Mouse (Mus musculus) stomach, embryonic 15.5 days (tissue): ENCODE measurements around the gene Dars. TPM values are rescaled to one million over a fixed set of nuclear protein-coding genes. Genes with fewer than 3 reads are reported as not detected.
"Not testable (repeated sequence)": the region's sequence is repeated elsewhere in the genome, so short reads cannot be mapped to it uniquely, and the experiment has no call there.

Experiments used
- ATAC-seq: fragments of 200-750 bp; cut with Nextera tagmentation; 2 replicates; pipeline ENCODE4 v1.8.0; 2017; ENCODE audit warnings: low read depth, moderate number of reproducible peaks, moderate TSS enrichment; ENCODE audit not compliant: insufficient read depth, low FRiP score
- H3K27ac ChIP-seq: fragments of 300-500 bp; sonication (generic); 2 replicates; pipeline ENCODE4 v1.5.1; 2015; ENCODE audit warnings: mild to moderate bottlenecking, inconsistent platforms
- H3K27me3 ChIP-seq: fragments of 300-500 bp; sonication (generic); replicated peaks from 2 replicates; pipeline ENCODE4 v1.6.1; 2015; ENCODE audit warnings: inconsistent platforms
- H3K36me3 ChIP-seq: fragments of 300-500 bp; sonication (generic); 2 replicates; pipeline ENCODE4 v1.6.1; 2015; ENCODE audit warnings: inconsistent platforms
- H3K4me1 ChIP-seq: fragments of 300-500 bp; sonication (generic); 2 replicates; pipeline ENCODE4 v1.6.1; 2015; ENCODE audit warnings: inconsistent platforms
- H3K4me2 ChIP-seq: fragments of 300-500 bp; sonication (generic); 2 replicates; pipeline ENCODE4 v1.6.1; 2015; ENCODE audit warnings: mild to moderate bottlenecking, inconsistent platforms
- H3K4me3 ChIP-seq: fragments of 300-500 bp; sonication (generic); replicated peaks from 2 replicates; pipeline ENCODE4 v1.5.1; 2015; ENCODE audit warnings: inconsistent platforms
- H3K9ac ChIP-seq: fragments of 300-500 bp; sonication (generic); 2 replicates; pipeline ENCODE4 v1.6.1; 2015; ENCODE audit warnings: inconsistent platforms
- H3K9me3 ChIP-seq: fragments of 300-500 bp; sonication (generic); 2 replicates; pipeline ENCODE4 v1.6.1; 2016; ENCODE audit warnings: inconsistent platforms
- WGBS: fragments of 180-500 bp; shearing (Covaris S2); methylation state at CpG from one replicate; pipeline ENCODE4 v1.1.7; 2015; 5-methylcytosine and 5-hydroxymethylcytosine counted together
- polyA plus RNA-seq: library from polyadenylated mRNA; unstranded; fragments of >200 nt; fragmentation: Nextera tagmentation; extraction: Ambion mirVana; gene quantifications from 2 replicates; pipeline ENCODE4 v1.2.1, GENCODE M21; 2015

Dars gene
- polyA plus RNA-seq, 1 experiment from 2014 or later: 157 TPM

GRCm38 (mm10) chr1:128324776-128325175 is 92.4 kb downstream of the Dars start:
- Histone ChIP-seq H3K27ac (no peak overlapping the region), H3K4me2 (no peak overlapping the region), H3K9me3 (no peaks in the 10 kb centered on the region), H3K4me3 (no peak overlapping the region), H3K36me3 (0 out of 2 replicates have a peak, but pooled peaks cover 6% of the 10 kb centered on the region), H3K27me3 (no peaks in the 10 kb centered on the region), H3K4me1 (no peaks in the 10 kb centered on the region), H3K9ac (no peak overlapping the region)
- no peak for ATAC-seq
- WGBS: 84% methylated on average over 2 of the region's 2 CpGs

DNA sequence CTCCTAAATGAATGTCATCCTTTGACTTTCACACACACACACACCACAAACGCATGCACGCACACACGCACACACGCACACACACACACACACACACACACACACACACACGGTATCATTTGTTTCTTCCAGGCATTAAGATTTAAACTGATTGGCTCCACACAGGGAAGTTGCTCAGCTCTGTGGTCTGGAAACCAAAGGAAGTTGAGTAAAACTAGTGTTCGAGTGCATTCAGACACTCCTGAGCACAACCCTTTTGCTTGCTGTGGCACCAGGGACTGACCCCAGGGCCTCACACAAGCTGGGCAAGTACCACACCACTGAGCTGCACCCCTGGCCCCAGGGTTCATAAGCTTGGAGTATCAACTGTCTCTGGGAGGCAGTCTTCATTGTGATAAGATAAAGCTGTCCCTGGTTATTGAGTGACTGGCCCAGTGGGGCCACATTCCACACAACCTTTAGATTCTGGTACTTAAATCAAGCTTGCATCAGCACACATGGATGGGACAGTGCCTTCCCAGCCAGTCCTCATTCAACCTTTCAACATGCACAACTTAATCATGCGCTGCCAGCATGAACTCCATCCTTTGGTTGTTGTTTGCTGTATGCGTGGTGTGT is 94.0 kb downstream of the Dars start:
- no peak overlapping the region for H3K4me2 ChIP-seq
- H3K27me3 ChIP-seq: no peaks in the 10 kb centered on the region
- H3K36me3 ChIP-seq: 0 out of 2 replicates have a peak, but pooled peaks cover 6% of the 10 kb centered on the region
- H3K4me3 ChIP-seq: no peak overlapping the region
- H3K4me1 ChIP-seq: no peaks in the 10 kb centered on the region
- no peaks in the 10 kb centered on the region for H3K9me3 ChIP-seq
- no peak overlapping the region for H3K27ac ChIP-seq
- WGBS: 80% methylated on average over 8 of the region's 8 CpGs
- H3K9ac ChIP-seq: no peak overlapping the region
- ATAC-seq: no peak

- WGBS: 87% methylated on average over 6 of the region's 6 CpGs
- not testable (repeated sequence) for H3K4me2 ChIP-seq, H3K36me3 ChIP-seq, H3K9me3 ChIP-seq, H3K27ac ChIP-seq, ATAC-seq, H3K4me1 ChIP-seq, H3K9ac ChIP-seq, H3K4me3 ChIP-seq, H3K27me3 ChIP-seq
Measured at GRCm38 (mm10) chr1:128319266-128319665, 97.9 kb downstream of the Dars start.

- H3K9ac ChIP-seq: no peak overlapping the region
- no peaks in the 10 kb centered on the region for H3K36me3 ChIP-seq
- no peak overlapping the region for H3K4me3 ChIP-seq
- WGBS: 58% methylated on average over 4 of the region's 4 CpGs
- no peak overlapping the region for H3K27ac ChIP-seq
- H3K4me2 ChIP-seq: no peak overlapping the region
- H3K27me3 ChIP-seq: no peaks in the 10 kb centered on the region
- no peaks in the 10 kb centered on the region for H3K9me3 ChIP-seq
- ATAC-seq: no peak
- no peaks in the 10 kb centered on the region for H3K4me1 ChIP-seq
Measured at GRCm38 (mm10) chr1:128314665-128315064, 102.5 kb downstream of the Dars start.

Other genes with a start within 250 kb of the Dars start
- 77.6 and 77.7 TPM in 2 replicates for gene Ubxn4, start 173.4 kb downstream of the Dars start, polyA plus RNA-seq
- gene Lct, start 89.0 kb downstream of the Dars start, polyA plus RNA-seq: 3.1 and 3.2 TPM in 2 replicates
- gene Mcm6, start 57.7 kb downstream of the Dars start, polyA plus RNA-seq: 224 and 240 TPM in 2 replicates
- 5.8 and 6.1 TPM in 2 replicates for gene Cxcr4, start 174.9 kb upstream of the Dars start, polyA plus RNA-seq